Mouse (Mus musculus) limb, embryonic 10.5 days (tissue): Measurements from ENCODE around the gene Hyls1. TPM values are rescaled to one million over a fixed set of nuclear protein-coding genes. Genes with fewer than 3 reads are reported as not detected.

Experiments used
- DNase-seq: peaks from one replicate; pipeline ENCODE4 v3.0.0-alpha.2; 2017; ENCODE audit warnings: low spot score
- H3K27ac ChIP-seq: fragments of 300-500 bp; sonication (generic); 2 replicates; pipeline ENCODE4 v1.5.1; 2016; ENCODE audit warnings: mild to moderate bottlenecking
- H3K27me3 ChIP-seq: fragments of 300-500 bp; sonication (generic); 2 replicates; pipeline ENCODE4 v1.6.1; 2016; ENCODE audit warnings: low read depth, mild to moderate bottlenecking; ENCODE audit not compliant: poor library complexity, severe bottlenecking
- H3K36me3 ChIP-seq: fragments of 300-500 bp; sonication (generic); 2 replicates; pipeline ENCODE4 v1.6.1; 2016; ENCODE audit warnings: mild to moderate bottlenecking, moderate library complexity
- H3K4me1 ChIP-seq: fragments of 300-500 bp; sonication (generic); 2 replicates; pipeline ENCODE4 v1.6.1; 2016
- H3K4me3 ChIP-seq: fragments of 300-500 bp; sonication (generic); 2 replicates; pipeline ENCODE4 v1.5.1; 2016; ENCODE audit warnings: mild to moderate bottlenecking, moderate library complexity
- H3K9me3 ChIP-seq: fragments of 300-500 bp; sonication (generic); replicated peaks from 2 replicates; pipeline ENCODE4 v1.6.1; 2016; ENCODE audit warnings: mild to moderate bottlenecking
- WGBS: fragments of 180-500 bp; shearing (Covaris S2); methylation state at CpG from one replicate; pipeline ENCODE4 v1.1.7; 2016; 5-methylcytosine and 5-hydroxymethylcytosine counted together
- polyA plus RNA-seq: library from polyadenylated mRNA; unstranded; fragments of >200 nt; fragmentation: Nextera tagmentation; extraction: Ambion mirVana; gene quantifications from 2 replicates; pipeline ENCODE4 v1.2.1, GENCODE M21; 2016

Gene Hyls1
- polyA plus RNA-seq, 1 experiment from 2014 or later = 22.4 TPM

DNA sequence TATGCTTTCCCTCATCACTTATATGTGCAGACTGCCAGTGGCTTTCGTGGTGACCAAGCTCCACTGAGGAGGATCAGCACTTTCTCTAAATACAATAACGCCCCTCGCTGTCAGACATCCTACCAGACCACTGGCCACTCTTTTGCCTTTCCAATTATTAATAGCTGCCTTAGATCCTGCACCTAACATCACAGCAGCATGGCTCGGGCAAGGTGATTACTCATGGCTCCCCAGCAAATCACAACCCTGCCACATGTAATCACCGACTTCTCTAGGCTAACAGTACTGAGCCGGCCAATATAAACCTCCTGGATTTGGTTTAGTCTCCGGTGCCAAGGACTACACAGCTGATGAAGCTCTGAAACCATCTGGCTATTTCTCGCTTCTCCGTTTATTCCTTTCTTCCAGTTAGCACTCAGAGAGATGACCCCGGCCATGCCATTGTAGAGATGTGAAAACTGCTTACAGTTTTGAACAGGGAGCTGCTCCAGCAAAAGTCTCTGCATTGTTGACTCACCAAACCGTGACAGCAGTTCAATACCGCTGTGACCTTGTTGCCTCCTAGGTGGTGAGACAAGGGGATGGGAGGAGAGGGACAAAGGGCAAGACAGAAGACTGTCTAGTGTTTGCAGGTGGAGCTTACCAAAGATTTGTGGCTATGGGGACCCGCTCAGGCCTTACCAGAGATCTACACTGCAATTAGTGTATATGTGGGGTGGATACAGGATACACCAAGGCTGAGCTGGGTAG is 31.0 kb downstream of the Hyls1 start:
- WGBS = 85% methylated on average over 13 of the region's 13 CpGs
- Histone ChIP-seq H3K27me3 (no peaks in the 10 kb centered on the region), H3K9me3 (no peaks in the 10 kb centered on the region), H3K27ac (no peak overlapping the region), H3K36me3 (no peaks in the 10 kb centered on the region), H3K4me3 (no peak overlapping the region), H3K4me1 (peaks cover 18% of the 10 kb centered on the region)
- DNase-seq = peak; percentile 23

DNA sequence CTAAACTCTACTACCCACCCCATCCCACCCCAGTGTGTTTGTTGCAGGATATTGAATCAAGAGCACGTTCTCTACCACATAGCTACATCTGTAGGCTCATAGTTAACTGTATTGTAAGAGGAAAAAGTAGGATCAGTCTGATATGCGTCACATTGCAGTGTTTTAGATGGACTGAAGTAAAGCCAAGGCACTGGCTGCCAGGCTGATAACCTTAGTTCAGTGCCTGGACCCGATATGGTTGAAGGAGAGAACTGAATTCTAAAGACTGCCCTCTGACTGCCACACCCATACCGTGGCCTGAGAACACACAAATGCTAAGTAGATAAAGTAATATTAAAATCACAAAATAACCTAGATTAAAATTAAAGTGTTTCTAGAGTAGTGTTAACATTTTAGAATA is 34.3 kb downstream of the Hyls1 start:
- peaks cover 48% of the 10 kb centered on the region for H3K4me1 ChIP-seq
- no peaks in the 10 kb centered on the region for H3K9me3 ChIP-seq
- H3K27me3 ChIP-seq = no peaks in the 10 kb centered on the region
- H3K27ac ChIP-seq = no peak overlapping the region
- H3K36me3 ChIP-seq = no peaks in the 10 kb centered on the region
- no peak for DNase-seq
- WGBS = 85% methylated on average over 4 of the region's 4 CpGs
- H3K4me3 ChIP-seq = no peak overlapping the region

- Histone ChIP-seq H3K27me3 (no peaks in the 10 kb centered on the region), H3K4me1 (peaks cover 56% of the 10 kb centered on the region), H3K9me3 (no peaks in the 10 kb centered on the region), H3K4me3 (no peak overlapping the region), H3K27ac (peak overlapping the region; percentile 25; the same call in 1 of the 2 replicates), H3K36me3 (no peaks in the 10 kb centered on the region)
- DNase-seq = peak; percentile 77
- 6% methylated on average over 2 of the region's 2 CpGs for WGBS
These were observed 35.1 kb downstream of the Hyls1 start for GRCm38 (mm10) chr9:35535110-35535509.

- no peaks in the 10 kb centered on the region for H3K9me3 ChIP-seq
- H3K4me3 ChIP-seq = no peak overlapping the region
- peak overlapping the region; percentile 85 for H3K27ac ChIP-seq
- H3K4me1 ChIP-seq = peaks cover 71% of the 10 kb centered on the region
- no peaks in the 10 kb centered on the region for H3K36me3 ChIP-seq
- no peaks in the 10 kb centered on the region for H3K27me3 ChIP-seq
- WGBS = 29% methylated on average over 9 of the region's 9 CpGs
- no peak for DNase-seq
These were observed 36.9 kb downstream of the Hyls1 start for GRCm38 (mm10) chr9:35533266-35533665.

- H3K9me3 ChIP-seq = no peaks in the 10 kb centered on the region
- 6% methylated on average over 1 of the region's 1 CpGs for WGBS
- peak; percentile 82 for DNase-seq
- H3K4me1 ChIP-seq = peaks cover 60% of the 10 kb centered on the region
- no peaks in the 10 kb centered on the region for H3K36me3 ChIP-seq
- peak overlapping the region; percentile 85 for H3K27ac ChIP-seq
- no peaks in the 10 kb centered on the region for H3K27me3 ChIP-seq
- H3K4me3 ChIP-seq = peak overlapping the region; percentile 19
These were observed 40.4 kb downstream of the Hyls1 start for GRCm38 (mm10) chr9:35529796-35530195.

DNA sequence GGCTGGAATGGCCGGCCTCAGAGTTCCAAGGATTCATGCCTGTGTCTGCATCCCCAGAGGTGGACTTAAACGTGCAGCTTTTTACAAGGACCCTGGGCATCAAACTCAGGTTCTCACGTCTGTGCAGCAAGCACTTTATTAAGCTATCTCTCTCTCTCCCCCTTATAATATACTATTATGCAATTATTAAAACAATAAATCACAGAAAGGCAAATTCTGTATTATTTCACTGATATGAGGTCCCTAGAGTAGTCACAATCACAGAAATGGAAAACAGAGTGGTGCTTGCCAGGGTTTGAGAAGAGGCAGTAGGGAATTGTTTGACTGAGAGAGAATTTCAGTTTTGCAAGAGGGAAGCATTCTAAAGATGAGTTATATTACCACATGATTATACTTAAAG is 41.1 kb downstream of the Hyls1 start:
- Histone ChIP-seq H3K4me3 (no peak overlapping the region), H3K9me3 (no peaks in the 10 kb centered on the region), H3K27me3 (no peaks in the 10 kb centered on the region), H3K36me3 (no peaks in the 10 kb centered on the region), H3K27ac (peak overlapping the region; percentile 66; the same call in 1 of the 2 replicates), H3K4me1 (peaks cover 65% of the 10 kb centered on the region)
- WGBS = 44% methylated on average over 3 of the region's 3 CpGs
- DNase-seq = no peak

DNA sequence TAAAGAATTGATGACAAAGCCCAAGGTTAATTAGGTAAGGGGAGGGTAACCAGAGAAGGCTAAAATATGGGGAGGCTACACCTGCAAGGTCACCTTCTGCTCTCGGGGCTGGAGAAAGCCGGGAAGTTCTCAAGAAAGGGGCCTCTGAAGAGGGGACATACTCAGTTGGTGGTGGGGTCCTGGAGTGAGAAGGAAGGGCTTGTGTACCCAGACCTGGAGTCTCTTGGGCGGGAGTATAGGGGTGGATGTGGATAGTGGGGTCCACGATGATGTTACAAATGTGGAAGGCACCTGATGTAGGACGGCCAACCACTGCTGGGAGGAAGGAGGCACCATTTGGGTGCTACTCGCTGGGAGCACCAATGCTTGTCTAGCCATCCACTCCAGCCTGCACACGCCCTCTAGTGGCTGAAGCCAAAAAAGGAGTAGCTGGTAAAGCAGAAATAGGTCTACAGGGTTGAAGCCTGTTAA is 46.2 kb downstream of the Hyls1 start:
- H3K36me3 ChIP-seq = no peaks in the 10 kb centered on the region
- H3K9me3 ChIP-seq = no peaks in the 10 kb centered on the region
- H3K4me1 ChIP-seq = peaks cover 47% of the 10 kb centered on the region
- DNase-seq = peak; percentile 68
- no peaks in the 10 kb centered on the region for H3K27me3 ChIP-seq
- H3K4me3 ChIP-seq = no peak overlapping the region
- 21% methylated on average over 7 of the region's 7 CpGs for WGBS
- H3K27ac ChIP-seq = peak overlapping the region; percentile 54

DNA sequence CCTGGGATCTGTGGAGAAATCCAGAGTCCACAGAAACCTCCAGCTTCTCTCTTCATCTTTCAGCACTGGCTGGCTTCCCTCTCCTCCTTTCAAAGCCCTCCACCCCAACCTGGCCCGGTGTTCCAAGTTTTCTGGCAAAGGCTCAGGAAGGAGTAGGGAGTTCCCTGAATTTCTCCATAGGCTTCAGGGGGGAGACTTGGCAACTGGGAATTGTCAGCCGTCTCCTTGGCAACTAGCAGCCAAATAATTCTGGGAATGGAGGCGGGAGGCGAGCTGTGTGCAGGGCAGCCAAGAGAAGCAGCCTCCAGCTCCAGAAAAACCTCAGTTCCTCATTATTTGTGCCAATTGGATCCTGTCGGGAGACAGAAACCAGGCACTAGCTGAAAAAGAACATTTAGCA is 46.7 kb downstream of the Hyls1 start:
- no peaks in the 10 kb centered on the region for H3K9me3 ChIP-seq
- H3K36me3 ChIP-seq = no peaks in the 10 kb centered on the region
- H3K27me3 ChIP-seq = no peaks in the 10 kb centered on the region
- peaks cover 42% of the 10 kb centered on the region for H3K4me1 ChIP-seq
- peak overlapping the region; percentile 54 for H3K27ac ChIP-seq
- 30% methylated on average over 5 of the region's 5 CpGs for WGBS
- DNase-seq = no peak
- no peak overlapping the region for H3K4me3 ChIP-seq

DNA sequence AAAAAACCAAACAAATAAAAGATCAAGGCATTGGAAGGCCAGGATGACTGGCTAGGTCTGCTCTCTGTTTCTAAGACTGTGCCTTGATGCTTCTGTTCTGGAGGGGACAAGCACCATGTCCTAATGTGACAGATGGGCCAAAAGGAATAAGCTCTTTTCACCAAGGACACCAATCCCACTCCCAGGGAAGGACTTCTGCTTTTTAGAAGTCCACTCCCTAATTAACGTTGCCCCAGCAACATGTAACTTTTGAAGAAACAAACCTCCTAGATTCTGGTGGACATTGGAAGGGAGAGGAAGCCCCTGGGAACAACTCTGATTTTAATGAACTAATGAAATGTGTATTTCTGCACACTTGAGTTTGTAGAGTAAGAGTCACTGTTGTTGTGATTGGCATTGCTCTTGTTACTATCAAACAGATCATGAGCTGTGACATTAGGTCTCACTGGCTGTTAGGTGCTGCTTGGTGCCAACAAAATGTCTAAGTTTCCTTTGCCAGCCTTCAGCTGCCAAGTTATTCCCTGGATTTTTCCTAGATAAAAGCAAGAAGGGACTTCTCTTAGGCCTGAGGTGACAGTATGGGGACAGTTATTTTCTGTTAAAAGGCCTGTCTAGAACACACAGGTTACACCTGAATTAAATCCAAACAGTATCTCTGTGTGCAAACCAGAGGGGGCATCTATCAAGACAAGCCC is 47.2 kb downstream of the Hyls1 start:
- 57% methylated on average over 1 of the region's 1 CpGs for WGBS

DNA sequence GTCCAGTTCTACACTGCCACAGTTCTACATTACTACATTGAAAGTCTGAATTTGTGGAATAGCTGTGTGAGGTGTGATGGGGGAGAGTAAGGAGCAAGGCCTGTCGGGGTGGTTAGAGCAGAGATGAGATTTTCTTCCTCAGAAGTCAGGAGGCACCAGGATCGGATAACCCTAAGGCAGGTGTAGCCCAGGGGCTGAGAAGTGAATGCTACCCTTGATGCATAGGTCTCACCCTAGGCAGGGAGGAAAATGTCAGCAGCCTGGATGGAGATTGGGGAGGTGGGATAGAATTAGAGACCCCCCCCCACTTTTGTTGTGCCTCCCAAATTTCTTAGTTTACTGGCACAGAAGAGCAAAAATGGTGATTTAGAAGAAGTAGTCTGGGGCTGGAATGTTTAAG is 48.0 kb downstream of the Hyls1 start:
- DNase-seq = no peak
- Histone ChIP-seq H3K36me3 (no peaks in the 10 kb centered on the region), H3K4me3 (no peak overlapping the region), H3K27me3 (no peaks in the 10 kb centered on the region), H3K4me1 (peaks cover 37% of the 10 kb centered on the region), H3K9me3 (no peaks in the 10 kb centered on the region), H3K27ac (no peak overlapping the region)
- WGBS = 73% methylated on average over 2 of the region's 2 CpGs

More for the DNA sequence above, 47.2 kb downstream of the Hyls1 start:
- no peaks in the 10 kb centered on the region for H3K9me3 ChIP-seq
- peaks cover 37% of the 10 kb centered on the region for H3K4me1 ChIP-seq
- no peaks in the 10 kb centered on the region for H3K27me3 ChIP-seq
- peak overlapping the region; percentile 54 for H3K27ac ChIP-seq
- no peaks in the 10 kb centered on the region for H3K36me3 ChIP-seq
- no peak for DNase-seq
- H3K4me3 ChIP-seq = no peak overlapping the region

GRCm38 (mm10) chr9:35520631-35521348 is 49.4 kb downstream of the Hyls1 start:
- no peaks in the 10 kb centered on the region for H3K36me3 ChIP-seq
- H3K27ac ChIP-seq = peak overlapping the region; percentile 27; the same call in 1 of the 2 replicates
- H3K4me3 ChIP-seq = no peak overlapping the region
- H3K9me3 ChIP-seq = no peaks in the 10 kb centered on the region
- DNase-seq = no peak
- H3K4me1 ChIP-seq = peaks cover 37% of the 10 kb centered on the region
- no peaks in the 10 kb centered on the region for H3K27me3 ChIP-seq
- WGBS = 86% methylated on average over 6 of the region's 6 CpGs

- DNase-seq = no peak
- WGBS = 78% methylated on average over 3 of the region's 3 CpGs
- H3K9me3 ChIP-seq = no peaks in the 10 kb centered on the region
- no peak within 1 kb of the TSS for H3K27ac ChIP-seq
- H3K4me3 ChIP-seq = no peak within 1 kb of the TSS
- no peaks in the 10 kb centered on the region for H3K36me3 ChIP-seq
- no peaks in the 10 kb centered on the region for H3K27me3 ChIP-seq
- H3K4me1 ChIP-seq = peaks cover 20% of the 10 kb centered on the region
These were observed 52.0 kb downstream of the Hyls1 start, which contains the start of gene Gm1113 for GRCm38 (mm10) chr9:35518169-35518568. Gm1113 (minus strand) TSS chr9:35518269.

DNA sequence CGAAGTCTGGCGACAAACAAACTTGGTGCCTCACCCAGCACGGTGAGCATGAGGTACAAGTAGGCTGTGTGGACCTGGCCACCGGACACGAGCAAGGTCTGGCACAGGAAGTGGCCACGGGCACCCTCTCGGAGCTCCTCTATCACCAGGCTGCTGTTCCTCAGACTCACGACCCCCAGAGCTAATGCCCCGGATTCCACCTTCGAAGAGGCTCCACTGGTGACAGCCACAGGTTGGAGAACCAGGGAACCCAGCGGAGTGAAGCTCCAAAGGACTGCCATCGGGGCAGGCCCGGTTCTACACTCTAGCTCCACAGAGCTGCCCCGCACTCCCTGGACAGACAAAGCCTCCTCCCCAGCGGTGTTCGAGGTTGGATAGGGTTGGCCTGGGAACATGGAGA is 53.5 kb downstream of the Hyls1 start:
- Histone ChIP-seq H3K27ac (0 out of 2 replicates have a peak overlapping the region, but pooled peaks have one; percentile 10), H3K9me3 (no peaks in the 10 kb centered on the region), H3K4me1 (peaks cover 11% of the 10 kb centered on the region), H3K27me3 (no peaks in the 10 kb centered on the region), H3K4me3 (no peak overlapping the region), H3K36me3 (no peaks in the 10 kb centered on the region)
- no peak for DNase-seq
- WGBS = 95% methylated on average over 16 of the region's 16 CpGs
